Mouse (Mus musculus) bone marrow macrophage, adult 2 months (primary cell): ENCODE measurements around the gene Kcne2. TPM values are rescaled to one million over a fixed set of nuclear protein-coding genes. Genes with fewer than 3 reads are reported as not detected.

Experiments
- H3K27ac ChIP-seq: 2 replicates; pipeline ENCODE4 v1.5.1; 2012; ENCODE audit warnings: low read depth, low read length; ENCODE audit not compliant: insufficient read depth
- H3K4me1 ChIP-seq: 2 replicates; pipeline ENCODE4 v1.6.1; 2012; ENCODE audit warnings: low read length; ENCODE audit not compliant: control insufficient read depth, insufficient read depth
- H3K4me3 ChIP-seq: 2 replicates; pipeline ENCODE4 v1.5.1; 2012; ENCODE audit warnings: mild to moderate bottlenecking, low read length, moderate library complexity; ENCODE audit not compliant: insufficient read depth
- CTCF ChIP-seq: IDR thresholded peaks from 2 replicates; pipeline ENCODE4 v1.5.1; 2012; ENCODE audit warnings: low read depth, mild to moderate bottlenecking, low read length, moderate library complexity
- POLR2A ChIP-seq: IDR thresholded peaks from 2 replicates; pipeline ENCODE4 v1.6.1; 2012; ENCODE audit warnings: mild to moderate bottlenecking, low read depth, low read length, borderline replicate concordance
- polyA plus RNA-seq: library from polyadenylated mRNA; stranded (reverse); fragments of >200 nt; gene quantifications from 2 replicates; pipeline ENCODE4 v1.2.4, GENCODE M21; 2012; ENCODE audit not compliant: missing spikeins, insufficient read depth, insufficient read length

Gene Kcne2
- polyA plus RNA-seq, 1 experiment = not detected

DNA sequence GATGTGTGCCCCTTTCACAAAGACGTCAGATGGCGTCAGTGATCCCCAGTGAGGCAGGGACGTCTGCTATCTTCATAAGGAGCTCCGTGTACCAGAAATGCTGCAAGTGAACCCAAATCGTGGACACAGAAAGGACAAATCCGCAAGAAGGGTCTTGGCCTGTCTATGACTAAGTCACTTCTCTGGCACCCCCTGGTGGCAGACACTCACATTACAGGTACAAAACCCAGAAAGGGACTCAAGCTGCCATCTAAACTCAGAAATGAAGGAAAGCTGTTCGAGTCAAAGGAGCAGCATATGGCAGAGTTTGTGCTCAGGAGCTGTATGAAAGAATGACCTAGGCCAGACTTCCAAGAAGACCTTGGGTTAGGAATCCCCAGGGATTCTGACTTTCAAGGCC, 5.6 kb upstream of the Kcne2 start:
- Histone ChIP-seq H3K27ac (no peak overlapping the region), H3K4me3 (no peak overlapping the region), H3K4me1 (no peaks in the 10 kb centered on the region)
- TF ChIP-seq POLR2A = no peak
- TF ChIP-seq CTCF = peak; percentile 74

DNA sequence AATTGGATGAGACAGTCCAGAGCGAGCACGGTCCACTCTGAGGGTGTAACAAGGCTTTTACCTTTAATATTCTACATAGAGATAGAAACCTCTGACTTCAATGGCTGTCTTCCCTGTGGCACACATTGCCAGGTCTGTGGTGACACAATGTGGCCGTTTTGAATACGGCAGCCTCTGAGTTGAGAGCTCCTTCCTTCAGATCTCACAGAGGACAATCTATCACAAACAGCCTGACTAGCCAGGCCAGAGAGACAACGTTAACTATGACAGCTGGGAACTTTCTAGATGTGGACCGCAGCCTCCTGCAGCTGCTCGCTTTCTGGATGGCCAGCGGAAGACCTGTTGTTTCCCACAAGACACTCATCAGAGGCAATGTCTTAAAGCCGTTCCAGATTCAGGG, 3.4 kb upstream of the Kcne2 start:
- Histone ChIP-seq H3K27ac (no peak overlapping the region), H3K4me1 (no peaks in the 10 kb centered on the region), H3K4me3 (no peak overlapping the region)
- TF ChIP-seq POLR2A (no peak), CTCF (no peak)

DNA sequence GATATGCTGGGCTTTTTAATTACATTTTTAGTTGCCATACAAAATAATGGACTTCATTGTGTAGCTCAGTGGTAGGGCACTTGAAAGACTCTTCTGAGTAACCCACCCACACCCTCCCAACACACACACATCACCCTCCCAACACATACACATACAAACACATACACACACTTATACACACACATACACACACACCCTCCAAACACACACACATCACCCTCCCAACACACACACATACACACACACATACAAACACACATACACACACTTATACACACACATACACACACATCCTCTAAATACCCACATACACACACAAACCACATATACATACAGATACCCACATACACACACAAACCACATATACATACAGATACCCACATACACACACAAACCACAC, 2.1 kb upstream of the Kcne2 start:
- Histone ChIP-seq H3K27ac (no peak overlapping the region), H3K4me1 (no peaks in the 10 kb centered on the region), H3K4me3 (no peak overlapping the region)
- TF ChIP-seq CTCF (no peak), POLR2A (no peak)

DNA sequence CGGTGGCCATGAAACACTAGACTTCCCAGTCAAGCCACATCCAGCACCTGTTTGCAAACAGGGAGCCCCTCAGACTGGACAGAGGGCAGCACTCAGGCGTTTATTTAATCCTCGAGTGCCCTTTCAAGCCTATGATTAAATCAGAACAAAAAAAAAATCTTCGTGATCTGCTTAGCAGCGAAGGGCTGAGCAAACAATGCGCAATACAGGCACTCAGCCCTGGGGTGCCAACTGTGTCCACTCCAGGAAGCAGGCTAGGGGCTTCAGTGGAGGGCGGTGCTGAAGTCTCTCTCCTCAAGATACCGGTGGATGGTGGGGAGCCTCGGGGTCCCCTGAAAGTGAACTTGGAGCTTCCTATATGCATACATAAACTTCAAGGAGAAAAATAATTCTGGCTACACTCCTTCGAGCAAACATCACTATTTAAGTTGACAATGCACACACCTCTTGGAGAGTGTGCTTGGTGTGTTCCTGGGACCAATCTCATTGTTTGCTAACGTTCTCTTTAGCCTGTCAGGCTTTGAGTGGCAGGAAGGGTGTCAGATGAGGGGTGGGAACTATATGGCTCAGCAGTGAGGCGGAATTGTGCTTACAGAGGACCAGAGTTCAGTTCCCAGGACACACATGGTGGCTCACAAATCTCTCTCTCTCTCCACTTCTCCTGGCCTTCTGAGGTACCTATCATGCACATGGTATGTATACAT, 2.2 kb downstream of the Kcne2 start:
- Histone ChIP-seq H3K4me1 (no peaks in the 10 kb centered on the region), H3K4me3 (no peak overlapping the region), H3K27ac (no peak overlapping the region)
- TF ChIP-seq POLR2A = no peak
- TF ChIP-seq CTCF = no peak

DNA sequence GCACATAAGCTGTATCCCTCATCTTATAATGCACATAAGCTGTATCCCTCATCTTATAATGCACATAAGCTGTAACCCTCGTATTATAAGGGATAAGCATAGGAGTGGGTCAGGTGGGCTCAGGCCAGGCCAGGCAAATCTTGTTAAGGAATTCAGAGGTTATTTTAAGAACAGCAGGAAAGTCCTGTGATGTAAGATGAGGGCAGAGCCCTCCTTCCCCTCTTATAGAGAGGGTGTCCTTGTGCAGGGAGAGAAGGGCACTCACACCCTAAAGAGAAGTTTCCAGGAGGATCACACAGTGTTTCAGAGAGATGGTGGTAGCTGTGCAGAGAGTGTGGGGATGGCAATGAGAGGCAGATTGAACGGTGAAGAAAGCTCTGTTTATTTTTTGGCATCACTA, 3.1 kb downstream of the Kcne2 start:
- TF ChIP-seq CTCF = no peak
- TF ChIP-seq POLR2A = no peak
- Histone ChIP-seq H3K4me3 (no peak overlapping the region), H3K4me1 (peaks cover 2% of the 10 kb centered on the region), H3K27ac (no peak overlapping the region)

DNA sequence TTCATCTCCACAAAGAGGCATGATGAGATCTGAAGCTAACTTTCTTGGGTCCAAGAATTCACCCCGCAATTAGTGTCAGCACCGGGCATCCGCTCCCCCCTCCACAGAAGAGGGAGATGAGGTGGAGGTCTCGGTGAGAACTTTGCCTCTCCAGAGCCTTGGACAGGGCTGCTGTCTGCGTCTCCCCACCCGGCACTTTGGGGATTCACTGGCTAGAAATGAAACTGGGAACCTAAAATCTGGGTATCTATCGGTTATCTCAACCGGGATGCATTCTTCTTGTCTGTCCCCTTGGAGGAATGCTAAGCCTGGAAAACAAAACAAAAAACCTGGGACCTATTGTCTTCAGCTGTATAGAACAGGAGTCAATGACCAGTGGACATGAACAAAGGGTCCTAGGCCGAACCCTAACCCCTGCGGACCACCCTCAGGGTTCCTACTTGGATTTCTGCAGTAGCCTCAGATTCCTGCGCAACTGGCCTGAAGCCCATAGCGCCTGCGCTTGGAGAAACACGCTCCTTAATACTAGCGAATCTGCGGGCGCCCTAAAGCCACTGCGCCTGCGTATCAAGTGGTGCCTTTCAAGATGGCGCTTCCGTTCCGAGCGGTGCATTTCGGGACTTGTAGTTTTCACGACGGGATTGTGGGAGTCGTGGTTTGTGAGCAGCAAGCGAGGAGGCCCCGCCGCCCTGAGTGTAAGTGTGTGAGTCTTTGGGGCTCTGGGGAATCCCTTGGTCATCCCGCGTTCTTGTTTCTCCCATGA, 8.6 kb downstream of the Kcne2 start, which contains the start of gene Smim11:
Gene Smim11 (plus strand): TSS at position 638 of the 763 bp plus-strand sequence.
- H3K27ac ChIP-seq = peak within 1 kb of the TSS; percentile 49
- TF ChIP-seq CTCF = no peak
- peak within 1 kb of the TSS; percentile 97 for H3K4me3 ChIP-seq
- peaks cover 13% of the 10 kb centered on the region for H3K4me1 ChIP-seq

DNA sequence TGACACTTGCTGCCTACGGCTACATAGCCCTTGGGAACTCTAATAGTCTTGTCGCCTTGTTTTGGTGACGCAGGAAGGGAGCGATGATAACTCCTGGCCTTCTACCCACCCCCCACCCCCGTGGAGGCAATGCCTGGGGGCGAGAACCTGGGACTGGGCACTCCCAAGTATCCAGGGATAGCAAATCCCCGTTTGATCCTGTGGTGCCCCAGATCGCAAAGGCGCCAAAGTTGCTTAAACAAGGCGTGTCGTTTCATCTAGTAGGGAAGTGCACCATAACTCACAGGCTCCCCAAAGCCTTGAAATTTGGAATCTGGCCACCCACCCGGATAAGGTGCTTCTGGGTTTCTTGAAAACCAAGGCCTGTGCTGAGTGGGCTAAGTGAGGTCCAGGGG, 9.2 kb downstream of the Kcne2 start:
- peak overlapping the region; percentile 49 for H3K27ac ChIP-seq
- H3K4me3 ChIP-seq = peak overlapping the region; percentile 97
- TF ChIP-seq POLR2A (no peak), CTCF (no peak)
- peaks cover 13% of the 10 kb centered on the region for H3K4me1 ChIP-seq

DNA sequence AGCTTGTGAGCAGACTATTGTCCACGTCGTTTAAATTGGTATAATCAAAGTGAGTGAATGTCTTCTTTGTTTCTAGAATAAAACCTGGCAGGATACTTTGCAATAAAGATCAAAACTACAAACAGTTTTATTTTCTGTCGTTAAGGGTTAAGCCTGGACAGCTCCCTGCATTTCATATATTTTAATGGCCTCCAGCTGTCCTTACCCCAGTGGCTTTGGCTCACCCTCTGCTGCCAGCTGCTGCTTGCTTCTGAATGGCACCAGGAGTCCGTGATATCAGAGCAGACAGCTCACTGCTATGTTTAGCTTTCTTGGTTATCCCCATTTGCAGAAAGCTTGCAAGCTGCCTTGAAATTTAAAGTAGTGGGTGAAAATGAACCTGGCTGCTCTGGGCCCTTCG, 9.8 kb downstream of the Kcne2 start:
- TF ChIP-seq POLR2A (no peak), CTCF (no peak)
- H3K4me1 ChIP-seq = peaks cover 13% of the 10 kb centered on the region
- peak overlapping the region; percentile 97 for H3K4me3 ChIP-seq
- no peak overlapping the region for H3K27ac ChIP-seq

DNA sequence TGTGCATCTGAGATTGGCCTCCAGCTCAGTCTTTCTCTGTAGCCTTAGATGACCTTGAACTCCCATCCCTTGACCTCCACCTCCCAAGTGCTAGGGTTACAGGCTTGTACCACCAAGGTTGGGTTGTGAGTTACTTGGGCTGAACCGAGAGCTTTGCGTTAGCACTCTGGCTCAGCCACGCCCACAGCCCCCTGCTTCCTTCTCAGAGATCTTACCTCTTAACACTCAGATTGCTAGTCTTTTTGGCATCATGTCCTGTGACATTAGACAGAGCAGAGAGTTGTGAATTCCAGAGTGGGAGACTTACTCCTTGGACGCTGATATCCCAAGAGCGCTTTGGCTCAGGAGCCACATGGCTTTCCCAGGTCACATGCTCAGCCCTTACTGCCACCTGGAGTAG, 10.3 kb downstream of the Kcne2 start:
- Histone ChIP-seq H3K27ac (no peak overlapping the region), H3K4me3 (0 out of 2 replicates have a peak overlapping the region, but pooled peaks have one; percentile 97), H3K4me1 (peaks cover 13% of the 10 kb centered on the region)
- no peak for TF ChIP-seq POLR2A
- TF ChIP-seq CTCF = no peak

DNA sequence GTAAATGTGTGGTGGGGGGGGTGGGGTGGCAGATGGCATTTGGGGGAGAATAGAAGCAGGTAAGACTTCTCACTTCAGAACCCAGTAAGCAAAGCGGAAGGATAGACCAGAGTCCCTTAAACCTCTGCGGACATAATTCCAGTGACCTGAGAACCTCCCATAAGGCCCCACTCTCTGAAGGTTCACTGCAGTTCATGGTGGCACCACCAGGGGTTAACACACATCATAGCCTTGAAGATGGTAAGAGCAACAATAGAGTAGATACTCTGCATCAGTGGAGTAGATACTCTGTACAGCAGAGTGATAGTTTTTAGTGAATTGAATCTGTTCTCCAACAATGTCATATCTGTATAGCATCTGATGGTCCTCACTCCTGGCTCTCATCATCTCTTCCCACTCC, 13.3 kb downstream of the Kcne2 start:
- H3K27ac ChIP-seq = no peak overlapping the region
- peaks cover 9% of the 10 kb centered on the region for H3K4me1 ChIP-seq
- no peak overlapping the region for H3K4me3 ChIP-seq
- TF ChIP-seq POLR2A (no peak), CTCF (no peak)

DNA sequence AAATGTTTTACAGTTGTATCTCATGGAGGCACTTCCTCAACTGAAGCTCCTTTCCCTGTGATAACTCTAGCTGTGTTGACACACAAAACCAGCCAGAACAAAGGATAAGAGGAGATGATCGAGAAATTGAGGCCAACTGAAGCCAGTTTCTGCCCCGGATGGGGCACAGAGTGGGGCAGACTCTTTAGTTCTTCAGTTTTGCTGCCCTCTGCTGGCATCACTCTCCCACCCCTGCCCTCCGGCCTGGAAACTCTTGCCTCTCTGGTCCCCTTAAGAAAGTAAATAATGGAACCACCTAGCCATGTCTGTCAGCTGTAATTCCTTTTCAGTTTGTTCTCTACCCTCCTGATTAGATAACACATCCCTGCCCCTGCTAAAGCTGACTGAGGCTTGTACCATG, 15.8 kb downstream of the Kcne2 start:
- no peak for TF ChIP-seq POLR2A
- no peak for TF ChIP-seq CTCF
- no peaks in the 10 kb centered on the region for H3K4me1 ChIP-seq
- no peak overlapping the region for H3K4me3 ChIP-seq

More for the DNA sequence above, 15.8 kb downstream of the Kcne2 start:
- no peak overlapping the region for H3K27ac ChIP-seq
